Mouse (Mus musculus): Measurements from ENCODE around the gene Nr2f1. TPM values are rescaled to one million over a fixed set of nuclear protein-coding genes. Genes with fewer than 3 reads are reported as not detected.

The Nr2f1 gene
- polyA plus RNA-seq, 1 experiment from 2014 or later: 0.68 TPM

GRCm38 (mm10) chr13:78198391-78198870 lies 1.1 kb downstream of the Nr2f1 start:
- WGBS (ENCODE audit: insufficient replicate concordance): 0% methylated on average over 29 of the region's 63 CpGs
- H3K9me3 ChIP-seq (replicated peaks): no peaks in the 10 kb centered on the region
- peak overlapping the region; percentile 53 for H3K9ac ChIP-seq
- peak overlapping the region; percentile 47; the same call in 1 of the 2 replicates for H3K27ac ChIP-seq
- H3K4me3 ChIP-seq (replicated peaks): peak overlapping the region; percentile 59
- peaks cover 97% of the 10 kb centered on the region for H3K27me3 ChIP-seq
- no peak for DNase-seq
- H3K4me1 ChIP-seq (replicated peaks): no peaks in the 10 kb centered on the region
- H3K36me3 ChIP-seq: no peaks in the 10 kb centered on the region
- peak overlapping the region; percentile 66 for H3K4me2 ChIP-seq
- no peak for ATAC-seq (ENCODE audit: low read depth)

- Histone ChIP-seq H3K27ac (peak overlapping the region; percentile 47; the same call in 1 of the 2 replicates), H3K27me3 (peaks cover 97% of the 10 kb centered on the region)
- ATAC-seq (ENCODE audit: low read depth): no peak
Observed at GRCm38 (mm10) chr13:78197819-78198390, 1.7 kb downstream of the Nr2f1 start.

DNA sequence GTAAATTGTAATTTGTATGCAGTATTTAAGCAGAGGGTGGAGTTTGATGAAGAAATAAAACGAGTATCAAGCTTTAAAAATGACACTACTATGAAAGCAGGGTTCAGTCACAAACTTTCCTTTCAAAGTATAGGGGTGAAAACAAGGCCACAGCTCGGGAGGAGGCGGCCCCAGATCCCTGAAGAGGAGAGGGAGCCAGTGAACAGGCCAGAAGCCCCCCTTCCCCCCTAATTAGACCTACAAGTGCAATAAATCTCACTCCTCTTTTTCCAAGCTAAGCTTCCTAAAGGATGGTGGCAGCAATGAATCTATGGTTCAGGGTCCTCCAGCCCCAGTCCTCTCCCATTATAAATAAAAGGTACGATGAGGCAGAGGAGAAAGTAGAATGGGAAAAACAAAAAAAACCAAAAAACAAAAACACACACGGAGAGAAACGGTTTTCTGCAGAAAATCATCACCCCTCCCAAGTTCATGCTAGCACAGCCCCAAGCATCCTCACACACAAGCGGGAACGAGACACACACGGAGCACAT lies 2.2 kb downstream of the Nr2f1 start:
- ATAC-seq (ENCODE audit: low read depth): no peak
- no peak for DNase-seq
- Histone ChIP-seq H3K9ac (no peak overlapping the region), H3K27ac (no peak overlapping the region), H3K36me3 (no peaks in the 10 kb centered on the region), H3K4me2 (peak overlapping the region; percentile 66), H3K27me3 (peaks cover 97% of the 10 kb centered on the region), H3K4me1 (replicated peaks) (no peaks in the 10 kb centered on the region), H3K4me3 (replicated peaks) (peak overlapping the region; percentile 59), H3K9me3 (replicated peaks) (no peaks in the 10 kb centered on the region)
- WGBS (ENCODE audit: insufficient replicate concordance): 3% methylated on average over 9 of the region's 9 CpGs

More at GRCm38 (mm10) chr13:78197819-78198390, 1.7 kb downstream of the Nr2f1 start:
- WGBS (ENCODE audit: insufficient replicate concordance): 2% methylated on average over 31 of the region's 33 CpGs
- Histone ChIP-seq H3K36me3 (no peaks in the 10 kb centered on the region), H3K4me1 (replicated peaks) (no peaks in the 10 kb centered on the region), H3K4me3 (replicated peaks) (peak overlapping the region; percentile 59), H3K9ac (peak overlapping the region; percentile 53), H3K4me2 (peak overlapping the region; percentile 66), H3K9me3 (replicated peaks) (no peaks in the 10 kb centered on the region)
- DNase-seq: no peak

DNA sequence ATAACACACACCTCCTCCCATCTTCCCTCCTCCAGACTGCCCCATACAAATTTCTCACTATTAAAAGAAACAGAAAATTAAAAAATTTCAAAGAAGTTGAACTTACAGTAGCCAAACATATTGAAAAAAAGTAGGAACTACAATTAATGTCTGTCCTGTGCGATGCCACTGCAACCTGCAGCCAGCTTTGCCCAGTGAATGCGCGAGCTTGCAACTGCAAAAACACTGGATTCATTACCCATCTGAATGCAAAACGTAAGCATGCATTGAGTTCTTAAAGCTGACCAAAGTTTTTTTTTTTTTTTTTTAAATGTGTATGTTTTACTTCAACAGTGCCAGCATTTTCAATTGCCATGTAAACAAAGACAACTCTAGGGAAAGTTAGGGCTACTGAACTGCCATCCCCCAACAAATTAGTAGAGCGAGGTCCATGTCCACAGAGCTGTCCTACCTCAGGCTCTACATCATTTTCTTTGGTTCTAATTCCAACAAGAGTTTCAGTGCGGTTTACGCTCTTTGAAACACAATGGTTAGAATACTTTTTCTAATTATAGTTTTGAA lies 3.2 kb downstream of the Nr2f1 start:
- H3K27me3 ChIP-seq: peaks cover 97% of the 10 kb centered on the region
- DNase-seq: no peak
- 18% methylated on average over 7 of the region's 7 CpGs for WGBS (ENCODE audit: insufficient replicate concordance)
- no peaks in the 10 kb centered on the region for H3K4me1 ChIP-seq (replicated peaks)
- H3K36me3 ChIP-seq: no peaks in the 10 kb centered on the region
- no peak overlapping the region for H3K4me2 ChIP-seq
- ATAC-seq (ENCODE audit: low read depth): no peak
- H3K27ac ChIP-seq: no peak overlapping the region
- no peak overlapping the region for H3K4me3 ChIP-seq (replicated peaks)
- H3K9ac ChIP-seq: no peak overlapping the region
- H3K9me3 ChIP-seq (replicated peaks): no peaks in the 10 kb centered on the region

DNA sequence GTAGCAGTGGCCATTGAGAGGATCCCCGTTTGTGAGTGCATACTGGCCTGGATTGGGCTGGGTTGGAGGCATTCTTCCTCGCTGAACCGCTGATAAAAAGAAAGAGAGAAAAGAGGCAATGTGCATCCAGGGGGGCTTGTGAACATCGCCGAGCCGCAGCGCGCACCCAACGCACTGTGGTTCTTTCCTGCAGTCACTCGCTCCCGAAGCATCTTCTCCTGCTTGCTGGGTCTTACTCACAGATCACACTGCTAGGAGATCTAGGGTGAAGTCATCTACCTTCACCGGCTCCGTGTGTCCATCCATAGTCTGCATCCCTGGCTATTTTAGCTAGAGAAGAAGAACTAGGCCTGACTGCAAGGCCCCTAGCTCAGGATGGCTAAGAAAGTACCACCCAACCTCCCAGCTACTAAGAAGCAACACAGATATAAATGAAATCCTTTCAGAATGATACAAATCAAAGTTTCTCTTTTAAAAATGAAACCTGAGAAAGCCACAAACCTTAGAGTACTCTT lies 3.9 kb downstream of the Nr2f1 start:
- Histone ChIP-seq H3K9me3 (replicated peaks) (no peaks in the 10 kb centered on the region), H3K36me3 (no peaks in the 10 kb centered on the region), H3K27ac (no peak overlapping the region), H3K4me2 (peak overlapping the region; percentile 38; the same call in 1 of the 2 replicates), H3K9ac (no peak overlapping the region), H3K27me3 (peaks cover 98% of the 10 kb centered on the region), H3K4me3 (replicated peaks) (peak overlapping the region; percentile 29; the same call in 1 of the 2 replicates), H3K4me1 (replicated peaks) (no peaks in the 10 kb centered on the region)
- DNase-seq (no peak), ATAC-seq (ENCODE audit: low read depth) (no peak)
- WGBS (ENCODE audit: insufficient replicate concordance): 6% methylated on average over 13 of the region's 13 CpGs

DNA sequence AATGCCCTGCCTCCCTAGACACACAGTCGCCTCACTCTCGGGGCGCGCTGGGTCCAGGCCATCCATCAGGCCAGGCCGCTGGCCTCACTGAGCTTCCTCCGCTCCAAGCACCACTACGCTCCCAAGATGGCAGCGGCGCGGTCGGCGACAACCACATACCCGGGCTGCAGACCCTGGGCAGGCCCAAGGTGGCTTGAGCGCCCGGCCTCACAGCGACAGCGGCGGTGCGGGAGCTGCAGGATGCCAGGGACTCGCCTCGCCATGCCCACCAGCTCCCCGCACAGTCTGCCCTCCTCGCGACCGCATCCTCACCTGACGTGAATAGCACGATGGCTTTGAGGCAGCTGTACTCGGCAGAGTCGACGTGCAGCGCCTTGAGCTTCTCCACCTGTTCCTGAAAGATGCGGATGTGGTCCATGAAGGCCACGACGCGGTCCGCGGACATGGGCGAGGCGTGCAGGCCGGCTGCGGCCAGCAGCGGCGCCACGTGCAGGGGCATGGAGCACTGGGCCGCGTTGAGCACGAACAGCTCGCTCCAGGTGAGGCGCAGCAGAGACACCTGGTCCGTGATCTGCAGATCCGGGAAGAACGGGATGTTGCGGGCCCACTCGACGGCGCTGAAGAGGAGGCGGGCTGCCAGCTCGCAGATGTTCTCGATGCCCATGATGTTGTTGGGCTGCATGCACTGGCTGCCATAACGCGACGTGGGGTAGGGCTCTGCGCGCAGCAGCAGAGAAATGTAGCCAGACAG lies 4.5 kb downstream of the Nr2f1 start:
- 3% methylated on average over 64 of the region's 64 CpGs for WGBS (ENCODE audit: insufficient replicate concordance)
- H3K36me3 ChIP-seq: no peaks in the 10 kb centered on the region
- peak overlapping the region; percentile 29 for H3K4me3 ChIP-seq (replicated peaks)
- no peaks in the 10 kb centered on the region for H3K9me3 ChIP-seq (replicated peaks)
- no peak for ATAC-seq (ENCODE audit: low read depth)
- DNase-seq: no peak
- H3K27ac ChIP-seq: no peak overlapping the region
- peaks cover 98% of the 10 kb centered on the region for H3K27me3 ChIP-seq
- H3K9ac ChIP-seq: no peak overlapping the region
- no peaks in the 10 kb centered on the region for H3K4me1 ChIP-seq (replicated peaks)
- H3K4me2 ChIP-seq: peak overlapping the region; percentile 38

GRCm38 (mm10) chr13:78194135-78194849 lies 5.3 kb downstream of the Nr2f1 start:
- Histone ChIP-seq H3K9me3 (replicated peaks) (no peaks in the 10 kb centered on the region), H3K4me3 (replicated peaks) (0 out of 2 replicates have a peak overlapping the region, but pooled peaks have one; percentile 29), H3K36me3 (no peaks in the 10 kb centered on the region), H3K4me2 (peak overlapping the region; percentile 38), H3K27me3 (peaks cover 98% of the 10 kb centered on the region), H3K4me1 (replicated peaks) (no peaks in the 10 kb centered on the region), H3K27ac (no peak overlapping the region), H3K9ac (no peak overlapping the region)
- ATAC-seq (ENCODE audit: low read depth) (no peak), DNase-seq (no peak)
- 6% methylated on average over 21 of the region's 26 CpGs for WGBS (ENCODE audit: insufficient replicate concordance)

GRCm38 (mm10) chr13:78193211-78193610 lies 6.3 kb downstream of the Nr2f1 start:
- Histone ChIP-seq H3K4me2 (no peak overlapping the region), H3K9ac (no peak overlapping the region), H3K27ac (no peak overlapping the region), H3K4me3 (replicated peaks) (no peak overlapping the region), H3K27me3 (peaks cover 94% of the 10 kb centered on the region), H3K36me3 (no peaks in the 10 kb centered on the region), H3K4me1 (replicated peaks) (no peaks in the 10 kb centered on the region), H3K9me3 (replicated peaks) (no peaks in the 10 kb centered on the region)
- 7% methylated on average over 4 of the region's 4 CpGs for WGBS (ENCODE audit: insufficient replicate concordance)
- ATAC-seq (ENCODE audit: low read depth) (no peak), DNase-seq (no peak)

GRCm38 (mm10) chr13:78189586-78189985 lies 10.0 kb downstream of the Nr2f1 start:
- 19% methylated on average over 10 of the region's 10 CpGs for whole genome bisulfite sequencing (ENCODE audit: insufficient replicate concordance)
- Histone ChIP-seq H3K27ac (no peak overlapping the region), H3K27me3 (peaks cover 95% of the 10 kb centered on the region), H3K9ac (no peak overlapping the region), H3K4me3 (replicated peaks) (no peak overlapping the region), H3K4me1 (replicated peaks) (no peaks in the 10 kb centered on the region), H3K4me2 (no peak overlapping the region), H3K9me3 (replicated peaks) (no peaks in the 10 kb centered on the region), H3K36me3 (no peaks in the 10 kb centered on the region)
- no peak for ATAC-seq (ENCODE audit: low read depth)
- no peak for DNase-seq

GRCm38 (mm10) chr13:78187833-78188232 lies 11.7 kb downstream of the Nr2f1 start:
- no peak for ATAC-seq (ENCODE audit: low read depth)
- Histone ChIP-seq H3K9me3 (replicated peaks) (no peaks in the 10 kb centered on the region), H3K4me1 (replicated peaks) (no peaks in the 10 kb centered on the region), H3K36me3 (no peaks in the 10 kb centered on the region), H3K27me3 (peaks cover 95% of the 10 kb centered on the region), H3K4me2 (no peak overlapping the region), H3K9ac (no peak overlapping the region), H3K4me3 (replicated peaks) (no peak overlapping the region), H3K27ac (no peak overlapping the region)
- DNase-seq: no peak
- 27% methylated on average over 5 of the region's 5 CpGs for WGBS (ENCODE audit: insufficient replicate concordance)

Data from liver, embryonic 13.5 days (tissue).